Mouse (Mus musculus): Measurements from ENCODE around the gene Rap1a. TPM values are rescaled to one million over a fixed set of nuclear protein-coding genes. Genes with fewer than 3 reads are reported as not detected.

The Rap1a gene
- polyA plus RNA-seq, 1 experiment, result 25.2 TPM

DNA sequence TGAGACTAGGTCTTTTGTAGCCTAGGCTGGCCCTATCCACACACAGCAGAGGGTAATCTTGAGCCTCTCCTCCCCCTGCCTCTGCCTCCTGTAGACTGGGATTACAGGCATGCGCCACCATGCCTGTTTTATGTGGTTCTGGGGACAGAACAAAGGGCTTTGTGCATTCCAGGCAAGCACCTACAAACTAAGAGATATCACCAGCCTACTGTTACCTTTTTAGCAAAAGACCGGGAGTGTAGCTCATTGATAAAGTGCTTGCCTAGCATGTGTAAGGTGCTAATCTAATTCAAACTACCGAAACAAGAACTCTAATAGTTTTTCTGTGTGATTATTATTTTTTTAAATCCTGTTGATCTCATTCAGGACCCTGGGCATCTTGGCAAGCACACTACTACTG lies 35.7 kb upstream of the Rap1a start:
- Histone ChIP-seq H3K79me2 (ENCODE audit: control insufficient read depth, insufficient read depth) (no peaks in the 10 kb centered on the region), H3K4me2 (ENCODE audit: low read depth) (no peak overlapping the region), H3K4me3 (no peak overlapping the region), H3K36me3 (ENCODE audit: control insufficient read depth, insufficient read depth) (no peaks in the 10 kb centered on the region), H3ac (ENCODE audit: control insufficient read depth, insufficient read length) (no peak overlapping the region), H3K27me3 (ENCODE audit: control insufficient read depth, insufficient read depth, insufficient read length) (no peaks in the 10 kb centered on the region)
- TF ChIP-seq USF1 (IDR thresholded peaks at IDR 0.05; ENCODE audit: low read depth) (no peak), POLR2AphosphoS2 (IDR thresholded peaks at IDR 0.05; ENCODE audit: insufficient read length, low read depth) (no peak), MYOG (IDR thresholded peaks at IDR 0.05; ENCODE audit: control insufficient read depth in 1 of 3, insufficient read depth in 1 of 3, insufficient read length in 2 of 3, low read depth in 2 of 3) (no peak), MYOD1 (IDR thresholded peaks at IDR 0.05; ENCODE audit: control insufficient read depth in 1 of 3, insufficient read length in 2 of 3, low read depth in 2 of 3) (no peak)

DNA sequence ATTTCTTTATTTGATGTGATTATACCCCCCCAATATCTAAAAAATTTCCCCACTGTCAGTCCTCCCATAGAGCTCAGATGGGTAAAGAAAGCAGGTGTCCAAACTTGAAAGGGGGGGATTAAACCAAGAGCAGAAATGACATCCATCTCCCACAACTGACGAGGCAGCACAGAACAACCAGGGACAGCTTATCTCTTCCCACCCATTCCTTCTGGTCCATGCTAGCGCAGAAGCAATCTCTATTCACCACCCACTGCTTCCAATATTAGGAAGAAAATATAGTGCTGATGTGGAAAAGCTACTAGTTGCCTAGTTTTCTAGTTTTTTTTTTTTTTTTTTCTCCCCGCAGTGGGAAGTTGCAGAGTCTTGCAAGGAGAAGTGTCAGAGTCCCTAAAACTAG lies 34.7 kb upstream of the Rap1a start:
- Histone ChIP-seq H3K36me3 (ENCODE audit: control insufficient read depth, insufficient read depth) (no peaks in the 10 kb centered on the region), H3K79me2 (ENCODE audit: control insufficient read depth, insufficient read depth) (no peaks in the 10 kb centered on the region), H3K4me3 (no peak overlapping the region), H3K4me2 (ENCODE audit: low read depth) (no peak overlapping the region), H3K27me3 (ENCODE audit: control insufficient read depth, insufficient read depth, insufficient read length) (no peaks in the 10 kb centered on the region), H3ac (ENCODE audit: control insufficient read depth, insufficient read length) (no peak overlapping the region)
- no peak for TF ChIP-seq TCF3 (IDR thresholded peaks at IDR 0.05; ENCODE audit: insufficient read length, low read depth)
- TF ChIP-seq USF1 (IDR thresholded peaks at IDR 0.05; ENCODE audit: low read depth), result no peak
- no peak for TF ChIP-seq MYOG (IDR thresholded peaks at IDR 0.05; ENCODE audit: control insufficient read depth in 1 of 3, insufficient read depth in 1 of 3, insufficient read length in 2 of 3, low read depth in 2 of 3)
- no peak for TF ChIP-seq SRF (IDR thresholded peaks at IDR 0.05; ENCODE audit: control insufficient read depth, insufficient read length, low read depth)
- no peak for TF ChIP-seq TCF12 (IDR thresholded peaks at IDR 0.05; ENCODE audit: insufficient read depth, poor library complexity, severe bottlenecking)
- no peak for TF ChIP-seq E2F4 (IDR thresholded peaks at IDR 0.05; ENCODE audit: insufficient read depth)
- TF ChIP-seq POLR2AphosphoS2 (IDR thresholded peaks at IDR 0.05; ENCODE audit: insufficient read length, low read depth), result no peak
- TF ChIP-seq MAX (IDR thresholded peaks at IDR 0.05; ENCODE audit: low read depth), result no peak

DNA sequence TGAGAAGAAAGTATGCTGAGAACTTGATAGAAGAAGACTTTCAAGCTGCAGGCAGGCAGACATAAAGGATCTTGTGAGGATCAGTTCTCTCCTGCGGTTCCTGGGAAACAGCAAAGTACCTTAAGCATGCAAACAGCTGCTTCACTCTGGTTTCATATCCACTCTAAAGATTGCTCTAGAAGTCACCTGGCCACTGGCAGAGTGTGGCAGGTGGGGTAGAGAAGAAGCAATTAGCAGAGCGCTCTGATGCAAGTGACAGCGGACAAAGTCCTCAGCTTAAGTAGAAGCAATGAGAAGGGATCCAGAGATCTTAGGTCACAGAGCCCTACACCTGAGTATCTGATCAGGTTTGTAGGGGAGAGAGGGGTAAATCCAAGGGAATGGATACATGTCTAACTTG lies 30.4 kb upstream of the Rap1a start:
- Histone ChIP-seq H3K79me2 (ENCODE audit: control insufficient read depth, insufficient read depth) (no peaks in the 10 kb centered on the region), H3K36me3 (ENCODE audit: control insufficient read depth, insufficient read depth) (no peaks in the 10 kb centered on the region), H3ac (ENCODE audit: control insufficient read depth, insufficient read length) (no peak overlapping the region), H3K4me2 (ENCODE audit: low read depth) (no peak overlapping the region), H3K4me3 (no peak overlapping the region), H3K27me3 (ENCODE audit: control insufficient read depth, insufficient read depth, insufficient read length) (no peaks in the 10 kb centered on the region)
- TF ChIP-seq E2F4 (IDR thresholded peaks at IDR 0.05; ENCODE audit: insufficient read depth) (no peak), MYOG (IDR thresholded peaks at IDR 0.05; ENCODE audit: control insufficient read depth in 1 of 3, insufficient read depth in 1 of 3, insufficient read length in 2 of 3, low read depth in 2 of 3) (no peak), MAX (IDR thresholded peaks at IDR 0.05; ENCODE audit: low read depth) (no peak), POLR2A (IDR thresholded peaks at IDR 0.05; ENCODE audit: insufficient read length, low read depth) (no peak), REST (IDR thresholded peaks at IDR 0.05; ENCODE audit: insufficient read depth, insufficient read length) (no peak), SRF (IDR thresholded peaks at IDR 0.05; ENCODE audit: control insufficient read depth, insufficient read length, low read depth) (no peak)

- no peaks in the 10 kb centered on the region for H3K36me3 ChIP-seq (ENCODE audit: control insufficient read depth, insufficient read depth)
- H3K4me2 ChIP-seq (ENCODE audit: low read depth), result peak overlapping the region; percentile 62
- H3ac ChIP-seq (ENCODE audit: control insufficient read depth, insufficient read length), result no peak overlapping the region
- TF ChIP-seq MYOD1 (IDR thresholded peaks at IDR 0.05; ENCODE audit: control insufficient read depth in 1 of 3, insufficient read length in 2 of 3, low read depth in 2 of 3), result peak in 1 of 3 experiments; percentile 50
- TF ChIP-seq CEBPB (IDR thresholded peaks at IDR 0.05; ENCODE audit: insufficient read depth, poor library complexity, severe bottlenecking), result no peak
- peak in 2 of 3 experiments; percentile 1 to 32 for TF ChIP-seq MYOG (IDR thresholded peaks at IDR 0.05; ENCODE audit: control insufficient read depth in 1 of 3, insufficient read depth in 1 of 3, insufficient read length in 2 of 3, low read depth in 2 of 3)
- no peak for TF ChIP-seq SRF (IDR thresholded peaks at IDR 0.05; ENCODE audit: control insufficient read depth, insufficient read length, low read depth)
- TF ChIP-seq MAX (IDR thresholded peaks at IDR 0.05; ENCODE audit: low read depth), result no peak
- no peak for TF ChIP-seq USF1 (IDR thresholded peaks at IDR 0.05; ENCODE audit: low read depth)
- TF ChIP-seq REST (IDR thresholded peaks at IDR 0.05; ENCODE audit: insufficient read depth, insufficient read length), result no peak
- TF ChIP-seq TCF12 (IDR thresholded peaks at IDR 0.05; ENCODE audit: insufficient read depth, poor library complexity, severe bottlenecking), result no peak
- TF ChIP-seq TCF3 (IDR thresholded peaks at IDR 0.05; ENCODE audit: insufficient read length, low read depth), result no peak
- TF ChIP-seq POLR2AphosphoS2 (IDR thresholded peaks at IDR 0.05; ENCODE audit: insufficient read length, low read depth), result no peak
- TF ChIP-seq E2F4 (IDR thresholded peaks at IDR 0.05; ENCODE audit: insufficient read depth), result no peak
- no peak for TF ChIP-seq POLR2A (IDR thresholded peaks at IDR 0.05; ENCODE audit: insufficient read length, low read depth)
- H3K4me3 ChIP-seq, result no peak overlapping the region
- no peaks in the 10 kb centered on the region for H3K27me3 ChIP-seq (ENCODE audit: control insufficient read depth, insufficient read depth, insufficient read length)
- H3K79me2 ChIP-seq (ENCODE audit: control insufficient read depth, insufficient read depth), result no peaks in the 10 kb centered on the region
These were observed 24.5 kb upstream of the Rap1a start for GRCm38 (mm10) chr3:105825501-105826161.

GRCm38 (mm10) chr3:105824704-105825103 lies 23.6 kb upstream of the Rap1a start:
- peak overlapping the region; percentile 62 for H3K4me2 ChIP-seq (ENCODE audit: low read depth)
- H3K79me2 ChIP-seq (ENCODE audit: control insufficient read depth, insufficient read depth), result no peaks in the 10 kb centered on the region
- no peaks in the 10 kb centered on the region for H3K27me3 ChIP-seq (ENCODE audit: control insufficient read depth, insufficient read depth, insufficient read length)
- no peak overlapping the region for H3K4me3 ChIP-seq
- no peak overlapping the region for H3ac ChIP-seq (ENCODE audit: control insufficient read depth, insufficient read length)
- H3K36me3 ChIP-seq (ENCODE audit: control insufficient read depth, insufficient read depth), result no peaks in the 10 kb centered on the region
- TF ChIP-seq TCF12 (IDR thresholded peaks at IDR 0.05; ENCODE audit: insufficient read depth, poor library complexity, severe bottlenecking) (no peak), MAX (IDR thresholded peaks at IDR 0.05; ENCODE audit: low read depth) (no peak), SRF (IDR thresholded peaks at IDR 0.05; ENCODE audit: control insufficient read depth, insufficient read length, low read depth) (no peak), E2F4 (IDR thresholded peaks at IDR 0.05; ENCODE audit: insufficient read depth) (no peak), CEBPB (IDR thresholded peaks at IDR 0.05; ENCODE audit: insufficient read depth, poor library complexity, severe bottlenecking) (no peak), MYOG (IDR thresholded peaks at IDR 0.05; ENCODE audit: control insufficient read depth in 1 of 3, insufficient read depth in 1 of 3, insufficient read length in 2 of 3, low read depth in 2 of 3) (no peak), POLR2AphosphoS2 (IDR thresholded peaks at IDR 0.05; ENCODE audit: insufficient read length, low read depth) (no peak), REST (IDR thresholded peaks at IDR 0.05; ENCODE audit: insufficient read depth, insufficient read length) (no peak), TCF3 (IDR thresholded peaks at IDR 0.05; ENCODE audit: insufficient read length, low read depth) (no peak), MYOD1 (IDR thresholded peaks at IDR 0.05; ENCODE audit: control insufficient read depth in 1 of 3, insufficient read length in 2 of 3, low read depth in 2 of 3) (no peak)
